Mouse (Mus musculus) megakaryocyte, adult 5-6 weeks (primary cell): ENCODE data around the gene Tmem82. TPM values are rescaled to one million over a fixed set of nuclear protein-coding genes. Genes with fewer than 3 reads are reported as not detected.

ENCODE experiments used
- ATAC-seq: 2 replicates; pipeline ENCODE4 v1.8.0; 2016; ENCODE audit warnings: mild to moderate bottlenecking, inconsistent platforms; ENCODE audit not compliant: poor library complexity, severe bottlenecking
- total RNA-seq, 2 experiments: library from RNA; stranded (forward) in 1 of 2; stranded (reverse) in 1 of 2; fragments of 153-499, 151-499 nt in 1 of 2; fragments of 221-1000, 200-1000 nt in 1 of 2; gene quantifications; 2 replicates each; pipeline versions ENCODE4 v1.2.3 to v1.2.4; 2015 to 2017

Gene Tmem82
- total RNA-seq, 2 experiments from 2014 or later = 0.16 to 0.26 TPM

GRCm38 (mm10) chr4:141641961-141642811, 23.8 kb upstream of the Tmem82 start:
- ATAC-seq = no peak

GRCm38 (mm10) chr4:141641353-141641771, 22.9 kb upstream of the Tmem82 start:
- ATAC-seq = no peak

GRCm38 (mm10) chr4:141639474-141639873, 21.0 kb upstream of the Tmem82 start:
- ATAC-seq = no peak

GRCm38 (mm10) chr4:141636693-141637092, 18.3 kb upstream of the Tmem82 start:
- ATAC-seq = no peak

GRCm38 (mm10) chr4:141635991-141636390, 17.6 kb upstream of the Tmem82 start:
- ATAC-seq = no peak

GRCm38 (mm10) chr4:141632111-141632873, 13.9 kb upstream of the Tmem82 start:
- ATAC-seq = no peak

DNA sequence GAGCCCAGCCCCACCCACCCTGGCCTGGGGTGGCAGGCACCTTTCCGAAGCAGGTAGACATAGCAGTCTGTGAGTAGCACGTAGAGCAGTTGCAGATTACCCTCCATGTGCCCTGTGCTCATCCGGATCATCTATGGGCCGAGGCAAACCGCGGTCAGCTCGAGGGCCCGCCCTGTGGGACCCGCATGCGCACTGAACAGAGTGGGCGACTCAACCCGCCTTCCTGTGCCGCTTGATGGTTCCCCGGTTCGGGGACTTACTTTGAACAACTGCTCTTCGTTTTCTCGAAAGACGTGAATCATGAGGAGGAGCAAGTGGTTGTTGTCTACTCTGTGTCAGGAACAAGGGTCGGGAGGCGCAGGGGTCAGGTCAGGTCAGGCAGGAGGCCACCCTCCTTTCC, 12.8 kb upstream of the Tmem82 start:
- ATAC-seq = no peak

- ATAC-seq = no peak
Measured at GRCm38 (mm10) chr4:141630021-141630420, 11.6 kb upstream of the Tmem82 start.

DNA sequence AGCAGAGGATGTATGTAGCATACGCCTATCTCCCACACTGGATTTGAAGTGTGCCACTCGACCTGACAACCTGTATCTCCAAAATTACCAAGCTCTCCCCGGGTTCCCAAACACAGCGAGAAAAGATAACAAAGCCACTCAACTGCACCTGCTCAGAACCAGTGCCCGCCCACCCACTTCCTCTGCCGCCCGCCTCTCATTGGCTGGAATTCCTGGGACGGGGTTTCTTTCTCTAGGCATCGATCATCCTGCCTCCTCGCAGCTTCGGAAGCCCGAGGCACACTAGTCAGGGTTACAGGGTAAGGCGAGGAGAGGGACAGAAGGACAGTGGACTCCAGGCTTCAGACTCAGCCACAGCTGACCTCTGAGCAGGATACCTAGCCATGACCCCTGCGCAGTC, 10.2 kb upstream of the Tmem82 start:
- no peak for ATAC-seq

- no peak for ATAC-seq
Measured at GRCm38 (mm10) chr4:141627502-141627901, 9.1 kb upstream of the Tmem82 start.

DNA sequence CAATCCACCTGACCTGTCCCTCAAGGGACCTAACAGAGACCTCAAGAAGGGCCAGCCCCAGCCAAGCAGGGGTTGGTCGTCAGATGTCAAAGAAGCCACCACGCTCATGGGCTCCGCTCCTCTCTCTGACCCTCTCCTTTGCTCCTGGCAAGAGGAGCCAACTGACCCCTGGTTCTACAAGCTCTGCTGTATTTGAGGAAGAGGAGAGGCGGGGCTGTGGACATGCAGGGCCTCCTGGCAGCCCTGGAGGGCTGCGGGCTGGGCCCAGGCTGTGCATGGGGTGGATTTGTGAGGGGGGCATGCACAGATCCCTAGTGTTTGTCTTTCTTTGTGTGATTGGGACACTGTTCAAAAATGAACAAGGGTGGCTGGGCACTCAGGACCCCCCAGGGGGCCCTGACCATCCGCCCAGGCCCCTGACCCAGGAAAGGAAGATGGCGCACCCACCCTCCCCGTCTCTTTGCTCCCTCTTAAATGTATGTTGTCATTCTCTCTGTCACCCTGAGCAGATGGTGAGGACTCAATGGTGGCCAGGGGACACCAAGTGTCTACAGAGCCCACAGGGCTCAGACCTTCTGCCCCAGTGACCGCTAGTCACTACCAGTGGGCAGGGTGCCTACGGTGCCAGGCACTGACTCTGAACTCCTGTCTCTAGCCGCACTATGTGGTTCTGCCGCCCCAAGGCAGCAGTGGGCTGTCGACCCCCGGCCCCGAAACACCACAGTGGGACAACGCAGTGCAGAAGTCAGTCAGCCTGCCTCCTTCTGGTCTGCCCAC, 7.5 kb upstream of the Tmem82 start:
- ATAC-seq = no peak

GRCm38 (mm10) chr4:141624983-141625773, 6.7 kb upstream of the Tmem82 start:
- ATAC-seq = peak; percentile 31; the same call in 1 of the 2 replicates

GRCm38 (mm10) chr4:141624134-141624533, 5.7 kb upstream of the Tmem82 start:
- no peak for ATAC-seq

DNA sequence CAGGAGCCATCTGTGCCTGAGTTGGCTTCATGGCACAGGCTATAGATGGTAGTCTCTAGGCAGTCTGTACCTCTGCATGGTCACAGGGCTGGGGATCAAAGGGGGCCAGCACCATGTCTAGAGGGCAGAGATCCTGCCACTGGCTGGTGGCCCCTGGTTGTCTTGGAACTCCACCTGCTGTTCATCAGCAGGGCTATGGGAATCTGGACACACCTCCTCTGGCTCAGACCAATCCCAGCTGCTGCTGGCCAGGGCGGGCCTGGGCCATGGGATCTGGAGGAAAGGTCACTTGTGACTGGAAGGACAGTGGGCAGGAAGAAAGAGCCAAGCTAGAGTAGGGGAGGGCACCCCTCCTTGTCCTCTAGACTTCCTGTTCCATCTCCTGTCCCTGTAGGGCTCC, 5.2 kb upstream of the Tmem82 start, which contains the start of gene Slc25a34:
Gene Slc25a34, minus strand, starts transcription at position 156 of the 400 bp plus-strand sequence.
- ATAC-seq = no peak

- ATAC-seq = no peak
Measured at GRCm38 (mm10) chr4:141623037-141623436, 4.6 kb upstream of the Tmem82 start.

- ATAC-seq = no peak
Measured at GRCm38 (mm10) chr4:141622580-141622979, 4.1 kb upstream of the Tmem82 start.

DNA sequence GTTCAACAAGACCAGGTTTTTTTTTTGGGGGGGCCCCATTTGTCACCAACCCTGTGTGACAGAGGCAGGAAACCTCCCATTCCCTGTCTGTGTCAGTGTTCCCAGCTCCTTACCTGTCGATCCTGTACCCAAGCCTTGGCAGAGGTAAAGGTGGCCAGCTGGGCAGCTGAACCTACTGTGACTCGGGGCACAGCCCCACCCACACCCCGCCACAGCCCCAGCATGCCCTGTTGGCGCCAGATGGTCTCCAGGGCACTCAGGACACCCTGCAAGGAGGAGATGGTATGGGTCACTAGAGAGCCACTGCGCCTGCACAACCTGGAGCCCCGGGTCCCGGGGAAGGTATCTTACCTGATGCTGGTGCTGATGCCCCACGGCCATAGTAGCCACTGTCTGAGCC, 3.7 kb upstream of the Tmem82 start:
- ATAC-seq = no peak

- no peak for ATAC-seq
Measured at GRCm38 (mm10) chr4:141621297-141621696, 2.9 kb upstream of the Tmem82 start.

DNA sequence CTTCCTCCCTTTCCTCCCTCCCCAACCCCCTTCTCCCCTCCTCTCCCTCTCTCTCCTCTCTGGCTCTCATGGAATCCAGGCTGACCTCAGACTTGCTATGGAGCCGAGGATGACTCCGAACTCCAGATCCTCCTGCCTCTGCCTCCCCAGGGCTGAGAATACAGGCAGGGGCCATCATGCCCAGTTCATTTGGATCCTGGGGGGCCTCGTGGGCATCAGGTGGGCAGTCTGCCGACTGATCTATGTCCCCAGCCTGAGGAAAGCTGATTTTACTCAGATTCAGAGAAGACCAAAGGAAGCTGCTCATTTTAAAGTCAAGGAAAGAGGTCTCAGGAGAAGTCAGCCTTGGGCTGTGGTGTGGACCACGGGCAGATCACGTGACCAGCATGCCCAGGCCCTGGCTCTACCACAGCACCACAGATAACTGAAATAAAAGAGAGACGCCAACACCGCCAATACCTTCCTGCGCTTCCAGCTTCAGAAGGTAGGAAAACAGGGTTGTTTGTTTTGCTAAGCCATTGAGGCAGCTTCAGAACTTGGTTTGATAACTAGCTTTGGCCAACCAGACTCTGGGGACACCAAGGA, 958 bp upstream of the Tmem82 start:
- no peak for ATAC-seq
